Mouse (Mus musculus): Measurements from ENCODE around the gene Etv2.

- no peak for TF ChIP-seq POLR2A (IDR thresholded peaks at IDR 0.05; ENCODE audit: low read depth, low read length)
- TF ChIP-seq CTCF (IDR thresholded peaks at IDR 0.05; ENCODE audit: extremely low read depth, insufficient read depth, insufficient read length, insufficient replicate concordance), result no peak
Observed at GRCm38 (mm10) chr7:30629013-30629412, 6.6 kb downstream of the Etv2 start.

Measured in spleen, adult 2 months (tissue).